In genomic region chr1:119082231-119082991, GRCm38 (mm10) we compare ENCODE assay signal across 8 mouse cellular contexts. TPM values are rescaled to one million over a fixed set of nuclear protein-coding genes. Genes with fewer than 3 reads are reported as not detected.
DNase-seq lines count a peak whose midpoint lies in the region; ATAC-seq lines count a peak whose summit lies in the region.

No protein-coding gene starts in this region.

- no peak overlapping the region for H3K27ac ChIP-seq in hindbrain, embryonic 10.5 days

- no peak overlapping the region for H3K4me3 ChIP-seq in hindbrain, embryonic 10.5 days

- no peaks in the 10 kb centered on the region for H3K9me3 ChIP-seq in hindbrain, embryonic 10.5 days

- H3K27me3 ChIP-seq in hindbrain, embryonic 10.5 days (ENCODE audit: insufficient read depth, poor library complexity, severe bottlenecking) = peaks cover 9% of the 10 kb centered on the region

- WGBS in hindbrain, embryonic 10.5 days = 42% methylated on average over 12 of the region's 12 CpGs

- peak; percentile 53 for ATAC-seq in megakaryocyte, adult 5-6 weeks (ENCODE audit: poor library complexity, severe bottlenecking)

- DNase-seq in adrenal gland, adult 18-20 months (ENCODE audit: low spot score in 2 of 2) = peak; percentile 34 to 57
- DNase-seq in adrenal gland, adult 8-10 months = no peak
- DNase-seq in Muller cell, postnatal 12 days (ENCODE audit: inconsistent ontology term) = peak; percentile 61
- peak; percentile 78 for DNase-seq in embryo, embryonic 11 days
- peak; percentile 70 for DNase-seq in hindbrain, embryonic 10.5 days (ENCODE audit: low spot score)
- peak; percentile 37 for DNase-seq in layer of hippocampus, adult 9-11 months
- DNase-seq in right cerebral cortex, postnatal 4 days = peak; percentile 69

- peaks cover 5% of the 10 kb centered on the region; the same call in 1 of the 2 replicates for H3K4me1 ChIP-seq in hindbrain, embryonic 10.5 days (replicated peaks)

- no peaks in the 10 kb centered on the region for H3K36me3 ChIP-seq in hindbrain, embryonic 10.5 days

RNA-seq across cellular contexts. Expression of gene Gli2, which starts 29.0 kb away (rescaled TPM):
- 1 to 10 TPM in 1 of 2 experiments, under 1 TPM in 1; 0.53 to 1.1 TPM for total RNA-seq in adrenal gland, adult 18-20 months (2021)
- 1 to 10 TPM in 3 of 4 experiments, under 1 TPM in 1; 0.91 to 1.9 (median 1.3) TPM for total RNA-seq in adrenal gland, adult 8-10 months (2022)
- polyA plus RNA-seq in hindbrain, embryonic 10.5 days (2016; fragmentation: Nextera tagmentation; extraction: Ambion mirVana) = 9.0 and 10.1 TPM in 2 replicates
- total RNA-seq in megakaryocyte, adult 5-6 weeks (2015) = not detected in 2 replicates
- not detected in 2 replicates for total RNA-seq in megakaryocyte, adult 5-6 weeks (2017)
